Mouse (Mus musculus) liver, embryonic 14.5 days (tissue): ENCODE data around the gene Col6a6.

Source experiments
- CTCF ChIP-seq: IDR thresholded peaks from 2 replicates; pipeline ENCODE4 v1.5.1; 2016; ENCODE audit warnings: antibody characterized with exemption, low read depth, control low read depth
- EP300 ChIP-seq: IDR thresholded peaks from 2 replicates; pipeline ENCODE4 v1.6.1; 2016; ENCODE audit warnings: antibody characterized with exemption, low read depth

DNA sequence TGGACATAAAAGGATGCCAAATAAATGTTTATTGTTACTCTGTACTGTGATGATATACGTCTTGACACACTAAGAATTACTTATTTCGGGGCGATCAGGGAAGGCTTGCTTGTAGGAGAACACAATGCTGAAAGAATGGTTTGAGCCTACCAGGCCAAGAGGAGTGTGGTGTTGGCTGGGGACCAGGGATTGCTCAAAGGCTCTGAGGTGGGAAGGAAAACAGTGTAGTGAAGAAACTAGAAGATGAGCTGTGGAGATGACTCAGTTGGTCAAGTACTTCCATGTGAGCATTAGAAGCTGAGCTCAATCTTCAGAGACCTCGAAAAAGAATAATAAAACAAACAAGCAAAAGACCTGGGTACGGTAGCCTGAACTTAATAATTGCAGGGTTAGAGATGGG lies 13.5 kb downstream of the Col6a6 start:
- no peak for TF ChIP-seq CTCF
- no peak for TF ChIP-seq EP300
